Mouse (Mus musculus) G1E (cell line): ENCODE data around the gene Abcf2.

ENCODE experiments used
- CTCF ChIP-seq: IDR thresholded peaks from 2 replicates; pipeline ENCODE4 v1.5.1; 2012; ENCODE audit warnings: low read depth, low read length, inconsistent platforms, mixed read lengths
- GATA2 ChIP-seq: IDR thresholded peaks from 2 replicates; pipeline ENCODE4 v1.6.1; 2012; ENCODE audit warnings: low read depth, low read length, inconsistent platforms, borderline replicate concordance

DNA sequence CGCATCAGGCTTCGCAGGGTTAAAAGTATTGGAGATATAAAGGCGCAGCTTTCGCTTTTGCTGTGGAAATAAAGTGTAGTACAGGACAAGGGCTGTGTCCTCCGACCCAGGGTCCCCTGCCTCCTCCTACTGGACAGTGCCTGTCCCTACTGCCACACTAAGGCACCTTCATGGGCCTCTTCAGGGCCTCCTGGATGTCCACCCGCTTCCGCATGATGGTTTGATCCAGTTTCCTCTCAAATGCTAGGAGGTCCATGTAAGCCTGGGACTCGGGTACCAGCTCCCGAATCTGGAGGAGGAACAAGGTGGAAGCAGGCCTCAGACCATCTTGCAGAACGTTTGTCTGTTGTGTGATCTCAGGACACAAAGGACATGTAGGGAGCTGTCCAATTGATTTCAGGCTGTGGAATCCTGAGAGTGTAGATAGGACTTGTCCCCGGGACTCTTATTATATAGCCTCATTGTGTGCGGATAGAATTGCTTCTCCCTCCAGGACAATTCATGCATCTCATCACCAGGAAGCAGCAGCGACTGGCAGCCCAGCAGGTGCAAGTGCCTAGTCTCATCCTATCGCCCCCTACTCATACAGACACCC lies 18.6 kb upstream of the Abcf2 start:
- no peak for TF ChIP-seq CTCF
- no peak for TF ChIP-seq GATA2
